Mouse (Mus musculus): ENCODE measurements around the gene Sgf29. TPM values are rescaled to one million over a fixed set of nuclear protein-coding genes. Genes with fewer than 3 reads are reported as not detected.
"Not testable (repeated sequence)": the region's sequence is repeated elsewhere in the genome, so short reads cannot be mapped to it uniquely, and the experiment has no call there.

The Sgf29 gene
- polyA plus RNA-seq, 1 experiment from 2014 or later, result 53.7 TPM

GRCm38 (mm10) chr7:126630824-126631518 is 18.1 kb upstream of the Sgf29 start, which contains the start of gene Nupr1:
TSS of gene Nupr1 (minus strand) at chr7:126630861.
- WGBS, result 90% methylated on average over 4 of the region's 4 CpGs
- no peaks in the 10 kb centered on the region for H3K9me3 ChIP-seq (ENCODE audit: control insufficient read depth, low read length)
- H3K27ac ChIP-seq (ENCODE audit: low read depth, low read length), result no peak within 1 kb of the TSS
- H3K27me3 ChIP-seq (replicated peaks; ENCODE audit: control insufficient read depth, insufficient read depth, low read length), result no peaks in the 10 kb centered on the region
- H3K4me1 ChIP-seq (replicated peaks; ENCODE audit: control insufficient read depth, insufficient read depth, low read length), result peaks cover 8% of the 10 kb centered on the region; the same call in 1 of the 2 replicates
- no peak within 1 kb of the TSS for H3K9ac ChIP-seq (ENCODE audit: low read depth, low read length)
- H3K4me2 ChIP-seq, result no peak within 1 kb of the TSS
- ATAC-seq (replicated peaks; ENCODE audit: low FRiP score) (no peak), DNase-seq (ENCODE audit: low spot score) (no peak)
- no peak within 1 kb of the TSS for H3K4me3 ChIP-seq (ENCODE audit: low read depth, low read length)
- no peaks in the 10 kb centered on the region for H3K36me3 ChIP-seq (ENCODE audit: control insufficient read depth, insufficient read depth, low read length)

GRCm38 (mm10) chr7:126632478-126632877 is 16.6 kb upstream of the Sgf29 start:
- ATAC-seq (replicated peaks; ENCODE audit: low FRiP score) (peak; percentile 61), DNase-seq (ENCODE audit: low spot score) (no peak)
- Histone ChIP-seq H3K9ac (ENCODE audit: low read depth, low read length) (no peak overlapping the region), H3K4me2 (no peak overlapping the region), H3K4me3 (ENCODE audit: low read depth, low read length) (no peak overlapping the region), H3K27me3 (replicated peaks; ENCODE audit: control insufficient read depth, insufficient read depth, low read length) (no peaks in the 10 kb centered on the region), H3K27ac (ENCODE audit: low read depth, low read length) (no peak overlapping the region; the same call in 1 of the 2 replicates), H3K9me3 (ENCODE audit: control insufficient read depth, low read length) (no peaks in the 10 kb centered on the region), H3K4me1 (replicated peaks; ENCODE audit: control insufficient read depth, insufficient read depth, low read length) (peaks cover 6% of the 10 kb centered on the region; the same call in 1 of the 2 replicates), H3K36me3 (ENCODE audit: control insufficient read depth, insufficient read depth, low read length) (no peaks in the 10 kb centered on the region)
- WGBS, result 44% methylated on average over 2 of the region's 2 CpGs

- H3K36me3 ChIP-seq (ENCODE audit: control insufficient read depth, insufficient read depth, low read length), result no peaks in the 10 kb centered on the region
- no peak overlapping the region for H3K9ac ChIP-seq (ENCODE audit: low read depth, low read length)
- no peaks in the 10 kb centered on the region for H3K27me3 ChIP-seq (replicated peaks; ENCODE audit: control insufficient read depth, insufficient read depth, low read length)
- H3K27ac ChIP-seq (ENCODE audit: low read depth, low read length), result no peak overlapping the region
- no peaks in the 10 kb centered on the region for H3K9me3 ChIP-seq (ENCODE audit: control insufficient read depth, low read length)
- H3K4me2 ChIP-seq, result no peak overlapping the region
- peaks cover 6% of the 10 kb centered on the region; the same call in 1 of the 2 replicates for H3K4me1 ChIP-seq (replicated peaks; ENCODE audit: control insufficient read depth, insufficient read depth, low read length)
- ATAC-seq (replicated peaks; ENCODE audit: low FRiP score), result no peak
- no peak overlapping the region for H3K4me3 ChIP-seq (ENCODE audit: low read depth, low read length)
- DNase-seq (ENCODE audit: low spot score), result no peak
Measured at GRCm38 (mm10) chr7:126635375-126635774, 13.7 kb upstream of the Sgf29 start.

- ATAC-seq (replicated peaks; ENCODE audit: low FRiP score) (no peak), DNase-seq (ENCODE audit: low spot score) (no peak)
- WGBS, result 13% methylated on average over 4 of the region's 4 CpGs
Measured at GRCm38 (mm10) chr7:126636733-126637520, 12.2 kb upstream of the Sgf29 start.

GRCm38 (mm10) chr7:126642545-126643243 is 6.4 kb upstream of the Sgf29 start:
- no peak overlapping the region for H3K4me2 ChIP-seq
- H3K9ac ChIP-seq (ENCODE audit: low read depth, low read length), result no peak overlapping the region
- DNase-seq (ENCODE audit: low spot score) (no peak), ATAC-seq (replicated peaks; ENCODE audit: low FRiP score) (peak; percentile 41; the same call in 1 of the 2 replicates)
- no peaks in the 10 kb centered on the region for H3K27me3 ChIP-seq (replicated peaks; ENCODE audit: control insufficient read depth, insufficient read depth, low read length)
- H3K4me3 ChIP-seq (ENCODE audit: low read depth, low read length), result no peak overlapping the region
- no peak overlapping the region for H3K27ac ChIP-seq (ENCODE audit: low read depth, low read length)
- H3K4me1 ChIP-seq (replicated peaks; ENCODE audit: control insufficient read depth, insufficient read depth, low read length), result peaks cover 2% of the 10 kb centered on the region; the same call in 1 of the 2 replicates
- no peaks in the 10 kb centered on the region for H3K36me3 ChIP-seq (ENCODE audit: control insufficient read depth, insufficient read depth, low read length)
- H3K9me3 ChIP-seq (ENCODE audit: control insufficient read depth, low read length), result no peaks in the 10 kb centered on the region
- WGBS, result 60% methylated on average over 5 of the region's 5 CpGs

More at GRCm38 (mm10) chr7:126636733-126637520, 12.2 kb upstream of the Sgf29 start:
- Histone ChIP-seq H3K27me3 (replicated peaks; ENCODE audit: control insufficient read depth, insufficient read depth, low read length) (no peaks in the 10 kb centered on the region), H3K4me3 (ENCODE audit: low read depth, low read length) (no peak overlapping the region), H3K9ac (ENCODE audit: low read depth, low read length) (no peak overlapping the region), H3K4me2 (no peak overlapping the region), H3K4me1 (replicated peaks; ENCODE audit: control insufficient read depth, insufficient read depth, low read length) (peaks cover 5% of the 10 kb centered on the region; the same call in 1 of the 2 replicates), H3K36me3 (ENCODE audit: control insufficient read depth, insufficient read depth, low read length) (no peaks in the 10 kb centered on the region), H3K9me3 (ENCODE audit: control insufficient read depth, low read length) (no peaks in the 10 kb centered on the region), H3K27ac (ENCODE audit: low read depth, low read length) (no peak overlapping the region)

- not testable (repeated sequence) for H3K4me2 ChIP-seq; H3K4me3 ChIP-seq (ENCODE audit: low read depth, low read length); H3K9me3 ChIP-seq (ENCODE audit: control insufficient read depth, low read length); H3K36me3 ChIP-seq (ENCODE audit: control insufficient read depth, insufficient read depth, low read length); DNase-seq (ENCODE audit: low spot score); H3K9ac ChIP-seq (ENCODE audit: low read depth, low read length); H3K4me1 ChIP-seq (replicated peaks; ENCODE audit: control insufficient read depth, insufficient read depth, low read length); H3K27me3 ChIP-seq (replicated peaks; ENCODE audit: control insufficient read depth, insufficient read depth, low read length); H3K27ac ChIP-seq (ENCODE audit: low read depth, low read length)
- WGBS, result 75% methylated on average over 3 of the region's 3 CpGs
- peak; percentile 23; the same call in 1 of the 2 replicates for ATAC-seq (replicated peaks; ENCODE audit: low FRiP score)
Measured at GRCm38 (mm10) chr7:126643244-126643617, 5.9 kb upstream of the Sgf29 start.

GRCm38 (mm10) chr7:126644345-126644744 is 4.8 kb upstream of the Sgf29 start:
- Histone ChIP-seq H3K9me3 (ENCODE audit: control insufficient read depth, low read length) (no peaks in the 10 kb centered on the region), H3K4me1 (replicated peaks; ENCODE audit: control insufficient read depth, insufficient read depth, low read length) (peaks cover 2% of the 10 kb centered on the region), H3K4me2 (no peak overlapping the region), H3K9ac (ENCODE audit: low read depth, low read length) (no peak overlapping the region; the same call in 1 of the 2 replicates), H3K27me3 (replicated peaks; ENCODE audit: control insufficient read depth, insufficient read depth, low read length) (no peaks in the 10 kb centered on the region), H3K4me3 (ENCODE audit: low read depth, low read length) (no peak overlapping the region), H3K36me3 (ENCODE audit: control insufficient read depth, insufficient read depth, low read length) (no peaks in the 10 kb centered on the region), H3K27ac (ENCODE audit: low read depth, low read length) (no peak overlapping the region)
- WGBS, result 65% methylated on average over 3 of the region's 3 CpGs
- ATAC-seq (replicated peaks; ENCODE audit: low FRiP score), result no peak
- no peak for DNase-seq (ENCODE audit: low spot score)

- H3K4me2 ChIP-seq, result no peak overlapping the region
- H3K27ac ChIP-seq (ENCODE audit: low read depth, low read length), result no peak overlapping the region
- H3K4me3 ChIP-seq (ENCODE audit: low read depth, low read length), result no peak overlapping the region
- DNase-seq (ENCODE audit: low spot score), result no peak
- no peak overlapping the region for H3K9ac ChIP-seq (ENCODE audit: low read depth, low read length)
- H3K9me3 ChIP-seq (ENCODE audit: control insufficient read depth, low read length), result no peaks in the 10 kb centered on the region
- H3K4me1 ChIP-seq (replicated peaks; ENCODE audit: control insufficient read depth, insufficient read depth, low read length), result peaks cover 6% of the 10 kb centered on the region
- no peak for ATAC-seq (replicated peaks; ENCODE audit: low FRiP score)
- H3K36me3 ChIP-seq (ENCODE audit: control insufficient read depth, insufficient read depth, low read length), result no peaks in the 10 kb centered on the region
- no peaks in the 10 kb centered on the region for H3K27me3 ChIP-seq (replicated peaks; ENCODE audit: control insufficient read depth, insufficient read depth, low read length)
Measured at GRCm38 (mm10) chr7:126644914-126645313, 4.2 kb upstream of the Sgf29 start.
